Mouse (Mus musculus) intestine, postnatal 0 days (tissue): Measurements from ENCODE around the gene Srrt. TPM values are rescaled to one million over a fixed set of nuclear protein-coding genes. Genes with fewer than 3 reads are reported as not detected.

Experiments used
- ATAC-seq: fragments of 200-750 bp; cut with Nextera tagmentation; 2 replicates; pipeline ENCODE4 v1.8.0; 2017; ENCODE audit warnings: mild to moderate bottlenecking, moderate TSS enrichment, moderate library complexity
- H3K27ac ChIP-seq: fragments of 300-500 bp; sonication (generic); 2 replicates; pipeline ENCODE4 v1.5.1; 2014; ENCODE audit warnings: mild to moderate bottlenecking, low read depth, low read length, moderate library complexity
- H3K27me3 ChIP-seq: fragments of 300-500 bp; sonication (generic); replicated peaks from 2 replicates; pipeline ENCODE4 v1.6.1; 2014; ENCODE audit warnings: low read length, mixed read lengths; ENCODE audit not compliant: control insufficient read depth, insufficient read depth
- H3K36me3 ChIP-seq: fragments of 300-500 bp; sonication (generic); 2 replicates; pipeline ENCODE4 v1.6.1; 2014; ENCODE audit warnings: mild to moderate bottlenecking, moderate library complexity; ENCODE audit not compliant: control insufficient read depth, insufficient read depth
- H3K4me1 ChIP-seq: fragments of 300-500 bp; sonication (generic); replicated peaks from 2 replicates; pipeline ENCODE4 v1.6.1; 2014; ENCODE audit warnings: antibody characterized with exemption, low read length, mixed read lengths; ENCODE audit not compliant: control insufficient read depth, insufficient read depth
- H3K4me2 ChIP-seq: fragments of 300-500 bp; sonication (generic); replicated peaks from 2 replicates; pipeline ENCODE4 v1.6.1; 2014; ENCODE audit warnings: low read depth, mild to moderate bottlenecking, moderate library complexity
- H3K4me3 ChIP-seq: fragments of 300-500 bp; sonication (generic); 2 replicates; pipeline ENCODE4 v1.5.1; 2014; ENCODE audit warnings: low read depth, low read length
- H3K9ac ChIP-seq: fragments of 300-500 bp; sonication (generic); 2 replicates; pipeline ENCODE4 v1.6.1; 2014; ENCODE audit warnings: mild to moderate bottlenecking, low read depth, low read length
- H3K9me3 ChIP-seq: fragments of 300-500 bp; sonication (generic); 2 replicates; pipeline ENCODE4 v1.6.1; 2016; ENCODE audit warnings: mixed run types; ENCODE audit not compliant: control insufficient read depth
- CTCF ChIP-seq: sonication (generic); IDR thresholded peaks from 2 replicates; pipeline ENCODE4 v1.5.1; 2016; ENCODE audit warnings: low read depth, mild to moderate bottlenecking, control low read depth, antibody characterized with exemption, moderate library complexity
- WGBS: fragments of 180-500 bp; shearing (Covaris S2); extraction: QIAGEN DNeasy Blood & Tissue Kit; methylation state at CpG from one replicate; pipeline ENCODE4 v1.1.7; 2014; 5-methylcytosine and 5-hydroxymethylcytosine counted together
- polyA plus RNA-seq: library from polyadenylated mRNA; unstranded; fragments of >200 nt; fragmentation: Nextera tagmentation; extraction: Ambion mirVana; gene quantifications from 2 replicates; pipeline ENCODE4 v1.2.1, GENCODE M21; 2015

Srrt gene
- polyA plus RNA-seq, 1 experiment from 2014 or later, result 31.3 TPM

GRCm38 (mm10) chr5:137339290-137339979 lies 32.0 kb upstream of the Srrt start:
- no peak for ATAC-seq
- WGBS, result 24% methylated on average over 22 of the region's 22 CpGs
- H3K9me3 ChIP-seq, result no peaks in the 10 kb centered on the region
- no peaks in the 10 kb centered on the region for H3K4me1 ChIP-seq
- H3K9ac ChIP-seq, result no peak overlapping the region; the same call in 1 of the 2 replicates
- no peaks in the 10 kb centered on the region for H3K27me3 ChIP-seq
- H3K36me3 ChIP-seq, result no peaks in the 10 kb centered on the region
- peak overlapping the region; percentile 77 for H3K4me2 ChIP-seq
- H3K4me3 ChIP-seq, result peak overlapping the region; percentile 44
- peak overlapping the region; percentile 88 for H3K27ac ChIP-seq
- TF ChIP-seq CTCF, result no peak

GRCm38 (mm10) chr5:137338663-137339289 lies 31.3 kb upstream of the Srrt start:
- Histone ChIP-seq H3K36me3 (no peaks in the 10 kb centered on the region), H3K4me3 (peak overlapping the region; percentile 44), H3K9ac (peak overlapping the region; percentile 31; the same call in 1 of the 2 replicates), H3K27me3 (no peaks in the 10 kb centered on the region), H3K27ac (peak overlapping the region; percentile 88), H3K9me3 (no peaks in the 10 kb centered on the region), H3K4me1 (peaks cover 3% of the 10 kb centered on the region; the same call in 1 of the 2 replicates), H3K4me2 (peak overlapping the region; percentile 77)
- peak; percentile 18 for ATAC-seq
- TF ChIP-seq CTCF, result no peak
- 0% methylated on average over 11 of the region's 11 CpGs for WGBS

DNA sequence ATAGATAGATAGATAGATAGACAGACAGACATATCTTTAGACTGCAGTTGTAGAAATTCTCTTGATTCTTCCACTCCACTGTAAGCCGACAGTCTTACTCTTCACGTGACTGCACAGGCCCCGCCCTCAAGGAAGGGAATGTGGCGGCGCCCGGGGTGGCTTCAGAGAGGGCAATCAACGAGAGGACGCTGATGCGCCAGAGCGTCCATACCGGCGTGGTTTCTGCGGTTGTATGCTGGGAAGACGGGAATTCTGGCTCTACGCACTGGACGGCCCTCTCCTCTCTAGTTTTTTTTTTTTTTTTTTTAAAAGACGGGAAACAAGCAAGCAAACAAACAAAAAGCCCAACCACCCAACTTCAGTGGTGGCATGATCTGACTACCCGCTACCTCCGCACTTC lies 30.8 kb upstream of the Srrt start:
- under 1% methylated on average over 19 of the region's 19 CpGs for WGBS
- Histone ChIP-seq H3K27ac (peak overlapping the region; percentile 88), H3K4me2 (peak overlapping the region; percentile 77), H3K4me1 (peaks cover 3% of the 10 kb centered on the region; the same call in 1 of the 2 replicates), H3K36me3 (no peaks in the 10 kb centered on the region), H3K9ac (0 out of 2 replicates have a peak overlapping the region, but pooled peaks have one; percentile 31), H3K9me3 (no peaks in the 10 kb centered on the region), H3K27me3 (no peaks in the 10 kb centered on the region), H3K4me3 (peak overlapping the region; percentile 44)
- peak; percentile 57 for ATAC-seq
- no peak for TF ChIP-seq CTCF

DNA sequence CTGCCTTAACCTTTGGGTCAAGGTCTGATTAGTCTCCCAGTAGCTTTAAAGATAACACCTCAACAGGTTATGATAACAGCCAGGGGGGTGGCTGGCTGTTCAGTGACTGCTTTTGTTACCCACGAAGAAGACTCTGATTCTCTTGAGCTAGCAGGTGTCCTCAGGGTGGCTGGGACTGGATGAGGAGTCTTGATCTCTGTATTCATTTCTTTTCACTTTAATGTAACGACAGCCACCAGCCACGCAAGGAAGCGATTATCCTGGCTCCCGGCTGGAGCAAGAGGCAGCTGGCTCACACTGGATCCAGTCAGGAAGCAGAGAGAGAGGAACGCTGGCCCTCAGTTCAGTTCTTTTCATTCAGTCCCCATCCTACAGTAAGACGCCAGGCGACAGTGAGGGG lies 29.7 kb upstream of the Srrt start:
- Histone ChIP-seq H3K9me3 (no peaks in the 10 kb centered on the region), H3K27me3 (no peaks in the 10 kb centered on the region), H3K4me2 (peak overlapping the region; percentile 77), H3K4me1 (peaks cover 3% of the 10 kb centered on the region; the same call in 1 of the 2 replicates), H3K4me3 (no peak overlapping the region), H3K9ac (no peak overlapping the region), H3K36me3 (no peaks in the 10 kb centered on the region), H3K27ac (peak overlapping the region; percentile 63)
- no peak for TF ChIP-seq CTCF
- ATAC-seq, result no peak
- 21% methylated on average over 8 of the region's 8 CpGs for WGBS

DNA sequence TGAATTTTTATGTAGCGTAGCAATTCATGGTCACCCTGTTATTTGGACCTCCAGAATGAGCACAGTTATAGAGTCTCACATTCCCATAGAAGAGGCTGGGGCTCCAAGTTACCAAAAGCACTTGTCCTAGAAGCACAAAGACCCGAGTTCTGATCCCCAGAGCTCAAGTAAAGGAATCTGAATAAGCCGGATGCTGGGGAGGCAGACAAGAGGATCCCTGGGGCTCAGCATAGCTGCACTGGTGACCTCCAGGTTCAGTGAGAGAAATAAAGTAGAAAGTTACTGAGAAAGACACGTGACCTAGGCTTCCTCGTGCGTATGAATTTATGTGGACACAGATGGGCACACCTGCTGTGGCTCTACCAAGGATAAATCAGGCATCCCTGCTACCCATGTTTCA lies 27.6 kb upstream of the Srrt start:
- 65% methylated on average over 6 of the region's 6 CpGs for WGBS
- peaks cover 3% of the 10 kb centered on the region; the same call in 1 of the 2 replicates for H3K4me1 ChIP-seq
- H3K9me3 ChIP-seq, result no peaks in the 10 kb centered on the region
- H3K27ac ChIP-seq, result no peak overlapping the region
- no peak overlapping the region for H3K9ac ChIP-seq
- no peak overlapping the region for H3K4me2 ChIP-seq
- no peak overlapping the region for H3K4me3 ChIP-seq
- no peak for TF ChIP-seq CTCF
- ATAC-seq, result no peak
- H3K27me3 ChIP-seq, result no peaks in the 10 kb centered on the region
- H3K36me3 ChIP-seq, result no peaks in the 10 kb centered on the region

- no peak overlapping the region for H3K27ac ChIP-seq
- no peak for TF ChIP-seq CTCF
- peak overlapping the region; percentile 77 for H3K4me3 ChIP-seq
- no peaks in the 10 kb centered on the region for H3K27me3 ChIP-seq
- peak overlapping the region; percentile 95 for H3K4me2 ChIP-seq
- H3K9ac ChIP-seq, result 0 out of 2 replicates have a peak overlapping the region, but pooled peaks have one; percentile 77
- no peaks in the 10 kb centered on the region for H3K9me3 ChIP-seq
- H3K4me1 ChIP-seq, result peaks cover 3% of the 10 kb centered on the region; the same call in 1 of the 2 replicates
- no peaks in the 10 kb centered on the region; the same call in 1 of the 2 replicates for H3K36me3 ChIP-seq
- ATAC-seq, result no peak
- 37% methylated on average over 10 of the region's 10 CpGs for WGBS
These were observed 26.8 kb upstream of the Srrt start for GRCm38 (mm10) chr5:137334317-137334716.
